Mouse (Mus musculus) effector memory CD4-positive, alpha-beta T cell, adult 7 months (primary cell): ENCODE results near the gene Zfp324. TPM values are rescaled to one million over a fixed set of nuclear protein-coding genes. Genes with fewer than 3 reads are reported as not detected.

Source experiments
- polyA plus RNA-seq: library from polyadenylated mRNA; unstranded; fragments of 100-300 nt; shearing (Covaris generic); gene quantifications from one replicate; pipeline ENCODE4 v1.2.1, GENCODE M21; 2017

Gene Zfp324
- 1.0 TPM for polyA plus RNA-seq

GRCm38 (mm10) chr7:12965678-12966091, at the start of gene Zfp324:
Zfp324 (plus strand) TSS chr7:12965838.

GRCm38 (mm10) chr7:12921705-12922465, 43.8 kb upstream of the Zfp324 start, which contains the start of gene Rps5:
Rps5 (plus strand) TSS chr7:12922290.

DNA sequence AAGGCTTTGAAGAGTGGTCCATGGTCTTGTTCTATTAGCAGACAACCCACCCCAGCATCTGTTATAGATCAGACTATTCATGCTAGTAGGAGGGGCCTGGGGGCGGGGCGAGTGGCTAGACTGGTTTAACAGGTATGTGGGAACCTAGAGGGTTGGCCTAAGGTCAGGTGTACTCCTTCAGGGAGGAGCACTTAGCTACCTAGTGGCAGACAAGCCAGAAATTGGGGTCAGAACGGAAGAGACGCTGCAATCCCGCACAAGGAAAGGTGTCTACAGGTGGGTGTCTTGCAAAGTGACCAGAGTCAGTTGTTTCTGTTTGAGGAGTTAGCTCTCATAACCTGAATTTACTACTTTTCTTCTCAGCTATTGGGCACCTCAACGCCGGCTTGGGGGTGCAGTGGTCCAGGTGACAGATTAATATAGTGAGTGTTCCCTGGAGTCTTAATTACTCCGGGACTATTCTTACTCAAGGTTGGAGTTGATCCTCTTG, 38.4 kb upstream of the Zfp324 start, which contains the start of gene Rnf225:
TSS of gene Rnf225 (plus strand) at position 226 of the 490 bp plus-strand sequence.

GRCm38 (mm10) chr7:12977682-12978389, 12.2 kb downstream of the Zfp324 start, which contains the start of gene Zfp446:
Zfp446 (plus strand) TSS chr7:12977848.

GRCm38 (mm10) chr7:12998053-12998452, 32.4 kb downstream of the Zfp324 start, which contains the start of gene Slc27a5:
Slc27a5 (minus strand) TSS chr7:12998192.

DNA sequence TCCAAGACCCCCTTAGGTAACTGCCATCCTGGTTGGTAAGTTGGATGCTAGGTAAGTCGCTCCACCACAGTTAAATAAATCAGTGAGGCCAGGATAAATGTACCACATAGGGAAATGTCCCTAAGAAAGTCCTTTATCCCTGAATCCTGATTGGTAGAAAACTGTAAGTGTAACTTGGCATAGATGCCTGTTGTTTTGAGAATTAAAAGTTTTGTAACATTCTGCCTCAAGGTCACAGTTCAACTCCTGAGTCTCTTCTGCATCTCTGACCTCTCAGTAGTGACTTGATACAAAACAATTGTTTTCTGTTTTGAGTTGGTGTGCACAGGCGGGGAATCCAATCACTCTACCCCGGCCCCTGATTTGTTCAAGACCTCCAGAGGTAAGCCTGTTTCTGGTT, 33.2 kb downstream of the Zfp324 start, which contains the start of gene Trim28:
TSS of gene Trim28 (plus strand) at position 264 of the 400 bp plus-strand sequence.

DNA sequence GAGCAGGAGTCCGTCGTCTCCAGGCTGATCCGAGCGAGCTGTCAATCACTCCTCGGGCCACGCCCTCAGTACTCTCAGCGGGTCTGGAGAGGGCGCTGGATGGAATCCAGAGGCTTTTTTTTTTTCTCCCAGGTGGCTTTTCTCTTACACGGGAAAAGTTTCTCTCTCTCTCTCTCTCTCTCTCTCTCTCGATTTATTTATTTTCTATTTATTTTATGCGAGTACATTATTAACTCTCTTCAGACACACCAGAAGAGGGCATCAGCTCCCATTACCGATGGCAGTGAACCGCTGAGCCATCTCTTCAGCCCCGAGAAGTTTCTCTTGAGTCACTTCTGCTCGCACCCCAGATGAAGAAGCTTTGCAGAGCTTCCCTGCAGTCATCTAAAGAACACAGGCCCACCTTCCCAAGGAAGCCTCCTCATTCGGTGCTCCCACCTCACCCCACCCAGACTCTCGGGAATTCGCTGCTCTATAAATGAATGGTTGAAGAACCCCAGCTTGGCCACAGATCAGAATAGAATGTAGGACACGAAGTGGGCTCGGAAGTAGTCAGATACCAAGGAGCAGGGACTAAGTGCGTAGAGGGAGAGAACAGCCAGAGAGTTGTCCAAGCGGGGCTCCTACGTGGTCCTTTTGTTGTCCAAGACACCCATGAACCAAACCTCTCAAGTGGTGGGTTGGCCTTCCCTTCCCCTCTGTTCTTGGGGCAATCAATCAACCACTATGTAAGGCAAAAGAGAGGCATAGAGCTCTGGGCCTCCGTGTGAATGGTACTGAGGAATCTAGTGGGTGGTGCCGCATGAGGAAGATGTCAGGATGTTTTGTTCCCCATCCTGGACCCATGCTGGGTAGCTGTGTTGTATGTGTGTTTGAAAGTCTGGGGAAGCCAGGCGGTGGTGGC, 44.6 kb downstream of the Zfp324 start, which contains the start of gene Zbtb45:
TSS of gene Zbtb45 (minus strand) at position 30 of the 904 bp plus-strand sequence.

Other genes starting within 250 kb of the Zfp324 start
- gene Vmn2r56, start 230.8 kb upstream of the Zfp324 start, polyA plus RNA-seq: not detected
- 14.1 TPM for gene Zscan18, start 162.2 kb upstream of the Zfp324 start, polyA plus RNA-seq
- gene Zfp329, start 147.0 kb upstream of the Zfp324 start, polyA plus RNA-seq: 6.6 TPM
- 97.7 TPM for gene Zfp110, start 131.1 kb upstream of the Zfp324 start, polyA plus RNA-seq
- 0.33 TPM for gene Zfp128, start 84.7 kb upstream of the Zfp324 start, polyA plus RNA-seq
- 6.1 TPM for gene Zscan22, start 68.0 kb upstream of the Zfp324 start, polyA plus RNA-seq
- gene Rps5, start 43.5 kb upstream of the Zfp324 start, polyA plus RNA-seq: 1,064 TPM
- 0.16 TPM for gene Rnf225, start 38.4 kb upstream of the Zfp324 start, polyA plus RNA-seq
- 4.5 TPM for gene Zfp446, start 12.0 kb downstream of the Zfp324 start, polyA plus RNA-seq
- gene Slc27a5, start 32.4 kb downstream of the Zfp324 start, polyA plus RNA-seq: 0.96 TPM
- 88.3 TPM for gene Trim28, start 33.3 kb downstream of the Zfp324 start, polyA plus RNA-seq
- 5.0 TPM for gene Zbtb45, start 44.2 kb downstream of the Zfp324 start, polyA plus RNA-seq
- 170 TPM for gene Chmp2a, start 69.0 kb downstream of the Zfp324 start, polyA plus RNA-seq
- gene Ube2m, start 72.4 kb downstream of the Zfp324 start, polyA plus RNA-seq: 140 TPM
- gene Mzf1, start 88.9 kb downstream of the Zfp324 start, polyA plus RNA-seq: 0.67 TPM
- gene Vmn1r85, start 129.3 kb downstream of the Zfp324 start, polyA plus RNA-seq: 0.06 TPM
- 0.06 TPM for gene Vmn1r86, start 154.1 kb downstream of the Zfp324 start, polyA plus RNA-seq
- not detected for gene Vmn1r87, start 174.3 kb downstream of the Zfp324 start, polyA plus RNA-seq
- gene Vmn1r88, start 193.7 kb downstream of the Zfp324 start, polyA plus RNA-seq: 0.13 TPM
- gene Vmn1r89, start 247.2 kb downstream of the Zfp324 start, polyA plus RNA-seq: not detected